Mouse (Mus musculus) ES-E14 (cell line): ENCODE data around the gene Dalrd3.

Experiments
- CHD2 ChIP-seq: IDR thresholded peaks from 2 replicates; pipeline ENCODE4 v1.6.1; 2014; ENCODE audit warnings: mild to moderate bottlenecking, low read depth, low read length, inconsistent platforms
- HCFC1 ChIP-seq: IDR thresholded peaks from 2 replicates; pipeline ENCODE4 v1.6.1; 2012; ENCODE audit warnings: low read length, inconsistent platforms, borderline replicate concordance; ENCODE audit not compliant: insufficient read depth
- MAFK ChIP-seq: IDR thresholded peaks from 2 replicates; pipeline ENCODE4 v1.6.1; 2014; ENCODE audit warnings: mild to moderate bottlenecking, low read depth, low read length, inconsistent platforms; ENCODE audit not compliant: insufficient read depth
- ZNF384 ChIP-seq: IDR thresholded peaks from 2 replicates; pipeline ENCODE4 v1.6.1; 2012; ENCODE audit warnings: low read depth, low read length, inconsistent platforms

GRCm38 (mm10) chr9:108611488-108611887, 41.8 kb downstream of the Dalrd3 start:
- no peak for TF ChIP-seq ZNF384
- no peak for TF ChIP-seq HCFC1
- no peak for TF ChIP-seq CHD2
- TF ChIP-seq MAFK = no peak
